Comparison of ENCODE assay signal across 19 mouse cellular contexts in genomic region chr1:36987172-36988148, GRCm38 (mm10). TPM values are rescaled to one million over a fixed set of nuclear protein-coding genes. Genes with fewer than 3 reads are reported as not detected.
DNase-seq lines count a peak whose midpoint lies in the region; ATAC-seq and TF ChIP-seq lines count a peak whose summit lies in the region.
"Had no signal": no experiment of that assay in that cellular context is flagged by ENCODE, and none has a peak within 500 bp of the region (broad histone marks: within the 10 kb centered on the region; RNA-seq: fewer than 3 reads in every experiment).

No protein-coding gene starts in this region.

- no peak overlapping the region for H3K4me3 ChIP-seq in ES-Bruce4 (ENCODE audit: low read depth, low read length)
- H3K4me3 ChIP-seq: forebrain, embryonic 13.5 days; gastrocnemius, adult 2 months; heart, adult 2 months; neural tube, embryonic 13.5 days had no signal

- TF ChIP-seq POLR2A in ES-Bruce4 (IDR thresholded peaks at IDR 0.05; ENCODE audit: insufficient read depth, low read length) = no peak

- H3K27me3 ChIP-seq in ES-Bruce4 (ENCODE audit: control insufficient read depth, insufficient read depth, low read length, poor library complexity, severe bottlenecking) = no peaks in the 10 kb centered on the region
- H3K27me3 ChIP-seq: forebrain, embryonic 13.5 days had no signal

- no peaks in the 10 kb centered on the region for H3K9me3 ChIP-seq in ES-Bruce4 (replicated peaks; ENCODE audit: control insufficient read depth, insufficient read depth, low read length, poor library complexity, severe bottlenecking)
- H3K9me3 ChIP-seq: forebrain, embryonic 13.5 days; neural tube, embryonic 13.5 days had no signal

- peak; percentile 79 for TF ChIP-seq EP300 in ES-Bruce4 (IDR thresholded peaks at IDR 0.05; ENCODE audit: insufficient read depth, low read depth, low read length)

- ATAC-seq in granulocyte monocyte progenitor cell, adult 5-6 weeks (replicated peaks; ENCODE audit: poor library complexity, severe bottlenecking) = peak; percentile 62
- ATAC-seq: forebrain, embryonic 13.5 days; hindbrain, embryonic 16.5 days; midbrain, embryonic 16.5 days had no signal

- peak overlapping the region; percentile 100 for H3K27ac ChIP-seq in ES-Bruce4 (ENCODE audit: insufficient read depth, low read length)
- H3K27ac ChIP-seq: forebrain, embryonic 13.5 days; gastrocnemius, adult 2 months; heart, adult 2 months; neural tube, embryonic 13.5 days had no signal

- DNase-seq in layer of hippocampus, adult 9-11 months = peak; percentile 8
- DNase-seq in layer of hippocampus, postnatal 36 days = no peak
- DNase-seq in A20 (ENCODE audit: low read depth, low spot score) = peak; percentile 84
- no peak for DNase-seq in neural tube, embryonic 10.5 days (ENCODE audit: extremely low spot score, low spot score)
- no peak for DNase-seq in adrenal gland, adult (ENCODE audit: inconsistent age in 2 of 2, low spot score in 1 of 2)
- DNase-seq: adrenal gland, postnatal 10 days; cerebellum, adult 9-10 months; embryo, embryonic 11 days; gastrocnemius, adult 2 months; heart, postnatal 10 days; kidney, adult 18-20 months; kidney, postnatal 25 days had no signal

- H3K36me3 ChIP-seq in ES-Bruce4 (ENCODE audit: control insufficient read depth, insufficient read depth, low read length, poor library complexity, severe bottlenecking) = no peaks in the 10 kb centered on the region
- H3K36me3 ChIP-seq: neural tube, embryonic 13.5 days had no signal

- no peak for TF ChIP-seq CTCF in ES-Bruce4 (IDR thresholded peaks at IDR 0.05; ENCODE audit: low read depth, low read length)

- peak overlapping the region; percentile 73 for H3K9ac ChIP-seq in ES-Bruce4 (ENCODE audit: low read depth, poor library complexity, severe bottlenecking)
- H3K9ac ChIP-seq: forebrain, embryonic 13.5 days; neural tube, embryonic 13.5 days had no signal

- H3K4me1 ChIP-seq in ES-Bruce4 (ENCODE audit: control insufficient read depth, insufficient read depth, low read length) = peaks cover 19% of the 10 kb centered on the region
- H3K4me1 ChIP-seq: neural tube, embryonic 13.5 days had no signal

RNA-seq across cellular contexts. Expression of gene Vwa3b, which starts 38.9 kb away (rescaled TPM):
- 10 to 100 TPM; 21.0 to 29.4 TPM for total RNA-seq in layer of hippocampus, postnatal 36 days (2021)
- polyA plus RNA-seq in ES-Bruce4 (2011; ENCODE audit: insufficient read depth, insufficient read length, low read depth, missing spikeins) = 10.8 and 12.6 TPM in 2 replicates
- total RNA-seq in granulocyte monocyte progenitor cell, adult 5-6 weeks (2014; fragmentation: Nextera tagmentation) = not detected in 2 replicates
- total RNA-seq in granulocyte monocyte progenitor cell, adult 5-6 weeks (2017) = not detected in 2 replicates

RNA-seq across cellular contexts. Expression of gene Tmem131, which starts 44.0 kb away (rescaled TPM):
- 10 to 100 TPM; 54.3 to 63.7 TPM for total RNA-seq in layer of hippocampus, postnatal 36 days (2021)
- 77.1 and 77.7 TPM in 2 replicates for polyA plus RNA-seq in ES-Bruce4 (2011; ENCODE audit: insufficient read depth, insufficient read length, low read depth, missing spikeins)
- total RNA-seq in granulocyte monocyte progenitor cell, adult 5-6 weeks (2014; fragmentation: Nextera tagmentation) = 30.8 and 35.4 TPM in 2 replicates
- total RNA-seq in granulocyte monocyte progenitor cell, adult 5-6 weeks (2017) = 12.9 and 13.4 TPM in 2 replicates

Comparison
In these comparisons a context has a peak if more than half of its experiments do, and no peak if none do; other contexts are left out.
1. DNase-seq: peak in layer of hippocampus, adult 9-11 months (single experiment) and A20 (single experiment); none in layer of hippocampus, postnatal 36 days (0 of 2), neural tube, embryonic 10.5 days (single experiment) and adrenal gland, adult (0 of 2).
2. RNA of gene Vwa3b, which starts 38.9 kb away (total RNA-seq): 21.0 to 29.4 TPM in layer of hippocampus, postnatal 36 days; not detected in granulocyte monocyte progenitor cell, adult 5-6 weeks; every median in the first group is over 10 times any median in the second.